Mouse (Mus musculus): Measurements from ENCODE around the gene Ube2q2. TPM values are rescaled to one million over a fixed set of nuclear protein-coding genes. Genes with fewer than 3 reads are reported as not detected.
"Not testable (repeated sequence)": the region's sequence is repeated elsewhere in the genome, so short reads cannot be mapped to it uniquely, and the experiment has no call there.

The Ube2q2 gene
- 3.2 and 5.3 TPM in 2 replicates for polyA plus RNA-seq (2012; rRNA removed)

DNA sequence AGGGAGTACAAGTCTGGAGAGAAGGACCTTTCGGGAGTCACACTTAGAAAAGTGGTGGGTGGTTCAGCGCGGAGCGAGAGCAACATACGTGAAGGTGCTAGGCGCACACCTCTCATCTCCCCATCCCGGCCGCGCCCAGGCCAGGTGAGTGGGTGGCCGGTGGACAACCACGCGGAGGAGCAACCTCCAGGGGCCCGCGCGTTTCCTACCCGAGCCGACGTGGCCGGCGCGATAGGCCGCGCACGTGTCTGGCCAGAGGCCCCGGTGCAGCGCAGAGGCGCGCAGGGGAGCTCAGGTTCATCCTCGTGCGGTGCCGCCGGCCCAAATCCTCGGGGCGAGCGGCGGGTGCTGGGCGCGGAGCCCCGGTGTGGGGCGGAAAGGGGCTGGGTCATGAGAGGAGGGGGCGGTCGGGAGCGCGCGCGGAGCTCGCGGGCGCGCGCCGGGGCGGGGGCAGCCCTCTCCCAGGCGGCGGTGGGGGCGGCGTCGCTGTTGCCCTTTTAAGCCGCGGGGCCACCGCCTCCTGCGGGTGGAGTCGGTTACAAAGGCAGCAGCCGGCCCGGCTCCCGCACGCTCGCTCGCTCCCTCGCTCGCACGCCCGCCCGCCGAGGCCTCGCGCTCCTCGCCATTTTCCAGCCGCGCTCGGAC is at the start of gene Ube2q2:
Ube2q2 (plus strand) TSS at position 1 of the 645 bp plus-strand sequence.
- H3K4me1 ChIP-seq (ENCODE audit: control insufficient read depth, insufficient read depth, insufficient read length, low read length), result peaks cover 3% of the 10 kb centered on the region; the same call in 1 of the 2 replicates
- no peaks in the 10 kb centered on the region for H3K27me3 ChIP-seq (ENCODE audit: control insufficient read depth, insufficient read depth, low read length)
- WGBS, result 2% methylated on average over 72 of the region's 81 CpGs
- H3K27ac ChIP-seq (ENCODE audit: insufficient read depth, low read depth, low read length), result no peak within 1 kb of the TSS
- H3K4me3 ChIP-seq (ENCODE audit: low read depth, low read length), result peak within 1 kb of the TSS; percentile 77
- TF ChIP-seq POLR2A (IDR thresholded peaks at IDR 0.05; ENCODE audit: low read depth, low read length) (no peak; the same call in 1 of the 2 replicates), CTCF (IDR thresholded peaks at IDR 0.05; ENCODE audit: extremely low read depth, insufficient read length, insufficient replicate concordance, low read depth, low read length) (no peak)
- H3K36me3 ChIP-seq (ENCODE audit: control insufficient read depth, insufficient read depth, low read length), result no peaks in the 10 kb centered on the region

DNA sequence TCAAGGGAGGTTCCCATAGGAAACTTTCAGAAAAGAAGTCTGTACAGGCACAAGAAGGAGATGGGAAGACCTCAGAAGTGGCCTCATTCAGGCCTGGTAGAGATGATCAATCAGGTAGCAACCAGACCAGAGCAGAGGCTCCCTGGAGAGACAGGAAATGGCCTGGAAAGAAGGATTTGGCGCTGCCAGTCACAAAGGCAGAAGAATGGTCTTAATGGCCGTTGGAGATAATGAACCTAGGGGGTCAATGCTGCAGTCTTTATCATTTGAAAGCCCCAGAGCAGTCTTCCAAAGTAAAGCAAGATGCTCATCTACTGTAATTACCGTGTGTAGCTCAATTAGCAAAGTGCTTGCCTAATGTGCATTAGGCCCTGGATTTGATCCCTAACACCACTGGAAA is 47.5 kb upstream of the Ube2q2 start:
- TF ChIP-seq CTCF (IDR thresholded peaks at IDR 0.05; ENCODE audit: extremely low read depth, insufficient read length, insufficient replicate concordance, low read depth, low read length), result no peak
- no peak for TF ChIP-seq POLR2A (IDR thresholded peaks at IDR 0.05; ENCODE audit: low read depth, low read length)
- Histone ChIP-seq H3K36me3 (ENCODE audit: control insufficient read depth, insufficient read depth, low read length) (no peaks in the 10 kb centered on the region), H3K4me1 (ENCODE audit: control insufficient read depth, insufficient read depth, insufficient read length, low read length) (0 out of 2 replicates have a peak, but pooled peaks cover 2% of the 10 kb centered on the region), H3K27me3 (ENCODE audit: control insufficient read depth, insufficient read depth, low read length) (no peaks in the 10 kb centered on the region), H3K4me3 (ENCODE audit: low read depth, low read length) (no peak overlapping the region), H3K27ac (ENCODE audit: insufficient read depth, low read depth, low read length) (no peak overlapping the region)
- WGBS, result 69% methylated on average over 3 of the region's 3 CpGs

DNA sequence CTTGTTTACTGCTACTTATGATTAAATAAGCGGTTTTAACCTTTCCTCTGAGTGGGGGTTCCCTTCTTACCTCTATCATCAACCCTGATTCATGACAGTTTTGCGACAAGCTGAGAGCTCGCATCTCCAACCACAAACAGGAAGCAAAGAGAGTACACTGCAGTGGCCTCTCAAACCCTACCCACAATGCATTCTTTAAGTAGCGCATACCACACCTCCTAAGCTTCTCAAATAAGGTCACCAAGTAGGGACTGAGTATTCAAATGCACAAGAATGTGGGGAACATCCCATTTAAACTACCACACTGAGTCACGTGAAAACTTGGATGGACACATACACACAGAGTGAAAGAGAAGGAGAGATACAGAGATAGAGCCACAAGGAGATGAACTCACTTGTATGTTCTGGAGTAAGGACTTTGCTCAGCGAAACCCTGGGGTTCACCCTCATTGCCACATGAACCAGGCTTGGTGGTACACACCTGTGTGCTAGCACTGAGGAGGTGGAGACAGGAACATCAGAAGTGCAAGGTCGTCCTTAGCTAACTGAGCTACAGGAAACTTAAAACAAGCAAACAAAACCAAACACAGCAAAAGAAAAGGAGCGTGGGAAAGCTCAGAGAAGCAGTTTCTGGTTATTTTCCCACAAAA is 46.3 kb upstream of the Ube2q2 start:
- Histone ChIP-seq H3K27ac (ENCODE audit: insufficient read depth, low read depth, low read length) (no peak overlapping the region), H3K27me3 (ENCODE audit: control insufficient read depth, insufficient read depth, low read length) (no peaks in the 10 kb centered on the region), H3K4me1 (ENCODE audit: control insufficient read depth, insufficient read depth, insufficient read length, low read length) (0 out of 2 replicates have a peak, but pooled peaks cover 2% of the 10 kb centered on the region), H3K4me3 (ENCODE audit: low read depth, low read length) (no peak overlapping the region), H3K36me3 (ENCODE audit: control insufficient read depth, insufficient read depth, low read length) (no peaks in the 10 kb centered on the region)
- TF ChIP-seq CTCF (IDR thresholded peaks at IDR 0.05; ENCODE audit: extremely low read depth, insufficient read length, insufficient replicate concordance, low read depth, low read length), result no peak
- 83% methylated on average over 8 of the region's 8 CpGs for WGBS

DNA sequence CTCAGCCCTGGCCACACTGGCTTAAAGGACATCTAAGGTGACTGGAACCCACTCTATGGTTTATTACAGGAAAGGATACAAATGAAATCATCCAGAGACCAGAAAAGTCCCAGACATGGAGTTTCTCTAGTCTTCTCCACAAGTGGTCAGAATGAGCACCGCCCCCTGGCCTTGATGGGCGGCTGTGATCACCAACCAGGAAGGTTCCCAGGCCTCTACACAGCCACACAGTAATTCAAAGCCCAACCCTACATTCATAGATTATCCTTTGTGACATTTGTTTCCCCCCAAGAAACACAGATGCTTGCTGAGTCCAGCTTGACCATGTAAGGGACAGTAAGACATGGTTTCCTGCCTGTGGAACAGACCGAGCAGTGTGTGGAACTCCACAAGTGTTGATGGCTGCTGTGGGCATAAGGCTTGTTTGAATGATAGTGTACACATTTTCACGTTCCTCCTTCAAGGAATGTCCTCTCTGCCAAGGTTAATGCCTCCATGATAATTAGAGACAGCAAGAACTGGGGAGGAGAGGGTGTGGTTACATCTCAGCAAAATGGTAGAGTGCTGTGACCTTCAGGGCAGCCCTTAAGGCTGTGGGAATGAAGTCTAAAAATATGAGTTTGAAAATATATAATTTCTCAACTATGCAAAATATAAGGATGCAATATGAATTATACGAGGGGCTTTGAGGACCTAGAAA is 45.6 kb upstream of the Ube2q2 start:
- TF ChIP-seq POLR2A (IDR thresholded peaks at IDR 0.05; ENCODE audit: low read depth, low read length) (no peak), CTCF (IDR thresholded peaks at IDR 0.05; ENCODE audit: extremely low read depth, insufficient read length, insufficient replicate concordance, low read depth, low read length) (no peak)

DNA sequence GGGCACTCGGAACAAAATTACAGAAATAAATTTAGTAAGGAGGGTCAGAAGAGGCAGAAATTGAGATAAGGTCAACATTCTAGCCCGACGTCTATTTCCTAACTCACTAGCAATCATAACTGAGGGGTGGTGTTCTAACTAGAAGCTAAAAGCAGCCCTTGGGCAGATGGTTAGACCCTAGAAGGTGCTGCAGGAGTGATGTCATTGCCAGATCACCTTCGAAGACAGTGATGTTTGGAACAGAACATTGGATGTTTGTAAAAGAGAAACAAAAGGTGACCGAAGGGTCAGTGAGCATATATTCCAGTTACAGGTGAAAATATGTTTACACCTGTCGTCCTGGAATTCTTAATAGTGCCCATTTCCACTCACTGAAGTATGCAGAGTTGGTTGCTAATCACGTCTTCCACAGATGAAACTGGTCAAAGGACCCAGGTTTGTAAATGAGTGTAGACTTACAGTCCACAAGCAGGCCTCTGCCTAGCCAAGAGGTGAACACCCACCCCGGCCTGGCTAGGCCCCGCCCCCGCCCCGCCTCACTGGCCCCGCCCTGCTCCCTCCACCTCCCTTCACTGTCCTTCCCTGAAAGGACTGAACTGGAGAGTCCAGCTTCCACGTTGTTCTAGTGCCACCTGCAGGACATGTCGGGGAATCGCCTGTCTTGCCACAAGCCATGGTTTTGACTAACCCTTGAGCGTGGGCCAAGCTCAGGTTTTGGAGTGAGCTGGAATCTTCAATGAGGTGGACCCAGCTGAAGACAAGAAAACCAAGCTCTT is 38.4 kb upstream of the Ube2q2 start:
- Histone ChIP-seq H3K36me3 (ENCODE audit: control insufficient read depth, insufficient read depth, low read length) (no peaks in the 10 kb centered on the region), H3K4me3 (ENCODE audit: low read depth, low read length) (no peak overlapping the region), H3K27ac (ENCODE audit: insufficient read depth, low read depth, low read length) (no peak overlapping the region), H3K27me3 (ENCODE audit: control insufficient read depth, insufficient read depth, low read length) (no peaks in the 10 kb centered on the region), H3K4me1 (ENCODE audit: control insufficient read depth, insufficient read depth, insufficient read length, low read length) (no peaks in the 10 kb centered on the region)
- TF ChIP-seq CTCF (IDR thresholded peaks at IDR 0.05; ENCODE audit: extremely low read depth, insufficient read length, insufficient replicate concordance, low read depth, low read length) (peak; percentile 85; the same call in 1 of the 2 replicates), POLR2A (IDR thresholded peaks at IDR 0.05; ENCODE audit: low read depth, low read length) (no peak)
- 31% methylated on average over 16 of the region's 16 CpGs for WGBS

More for the DNA sequence above, 45.6 kb upstream of the Ube2q2 start:
- no peaks in the 10 kb centered on the region for H3K27me3 ChIP-seq (ENCODE audit: control insufficient read depth, insufficient read depth, low read length)
- no peaks in the 10 kb centered on the region for H3K36me3 ChIP-seq (ENCODE audit: control insufficient read depth, insufficient read depth, low read length)
- no peak overlapping the region for H3K27ac ChIP-seq (ENCODE audit: insufficient read depth, low read depth, low read length)
- WGBS, result 89% methylated on average over 5 of the region's 5 CpGs
- 0 out of 2 replicates have a peak, but pooled peaks cover 2% of the 10 kb centered on the region for H3K4me1 ChIP-seq (ENCODE audit: control insufficient read depth, insufficient read depth, insufficient read length, low read length)
- H3K4me3 ChIP-seq (ENCODE audit: low read depth, low read length), result no peak overlapping the region

DNA sequence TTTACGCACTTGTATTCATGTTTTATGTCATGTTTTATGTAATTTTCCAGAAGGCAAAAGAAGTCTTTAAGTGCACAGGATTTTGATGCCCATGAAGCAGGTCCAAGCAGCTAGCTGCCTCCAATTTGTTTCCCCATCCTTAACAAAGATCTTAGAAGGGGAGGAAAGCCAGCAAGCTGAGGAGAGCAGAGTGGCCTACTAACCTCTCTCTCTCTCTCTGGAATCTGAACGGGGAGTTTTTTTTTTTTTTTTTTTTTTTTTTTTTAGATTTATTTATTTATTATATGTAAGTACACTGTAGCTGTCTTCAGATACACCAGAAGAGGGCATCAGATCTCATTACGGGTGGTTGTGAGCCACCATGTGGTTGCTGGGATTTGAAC is 37.8 kb upstream of the Ube2q2 start:
- H3K27ac ChIP-seq (ENCODE audit: insufficient read depth, low read depth, low read length); H3K4me1 ChIP-seq (ENCODE audit: control insufficient read depth, insufficient read depth, insufficient read length, low read length); H3K4me3 ChIP-seq (ENCODE audit: low read depth, low read length); H3K36me3 ChIP-seq (ENCODE audit: control insufficient read depth, insufficient read depth, low read length); H3K27me3 ChIP-seq (ENCODE audit: control insufficient read depth, insufficient read depth, low read length): not testable (repeated sequence)
- WGBS, result 8% methylated on average over 3 of the region's 3 CpGs
